Mouse (Mus musculus): ENCODE measurements around the gene Ldha.

DNA sequence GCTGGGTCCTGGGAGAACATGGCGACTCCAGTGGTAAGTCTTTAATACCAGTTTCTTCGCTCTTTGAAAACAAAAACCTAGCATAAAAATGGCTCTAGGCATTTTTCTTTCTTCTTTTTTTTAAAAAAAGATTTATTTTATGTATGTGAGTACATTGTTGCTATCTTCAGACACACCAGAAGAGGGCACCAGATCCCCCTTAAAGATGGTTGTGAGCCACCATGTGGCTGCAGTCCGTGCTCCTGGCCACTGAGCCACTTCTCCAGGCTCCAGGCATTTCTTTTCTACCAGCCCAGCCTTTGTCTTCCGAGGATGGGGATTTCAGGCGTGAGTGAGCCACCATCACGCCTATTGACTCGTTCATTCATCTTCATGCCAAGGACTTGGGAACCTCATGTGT is 9.8 kb downstream of the Ldha start:
- TF ChIP-seq CTCF (IDR thresholded peaks at IDR 0.05; ENCODE audit: extremely low read depth, insufficient read length, insufficient replicate concordance, low read depth, low read length) (no peak), POLR2A (IDR thresholded peaks at IDR 0.05; ENCODE audit: low read depth, low read length) (no peak)
